Mouse (Mus musculus) midbrain, embryonic 11.5 days (tissue): ENCODE data around the gene Arhgap17. TPM values are rescaled to one million over a fixed set of nuclear protein-coding genes. Genes with fewer than 3 reads are reported as not detected.

Experiments used
- ATAC-seq: fragments of 200-750 bp; cut with Nextera tagmentation; 2 replicates; pipeline ENCODE4 v1.8.0; 2017; ENCODE audit warnings: moderate TSS enrichment, moderate library complexity; ENCODE audit not compliant: low FRiP score
- DNase-seq: peaks from one replicate; pipeline ENCODE4 v3.0.0; 2015; ENCODE audit warnings: low spot score; ENCODE audit errors: missing footprints
- H3K27ac ChIP-seq: fragments of 300-500 bp; sonication (generic); 2 replicates; pipeline ENCODE4 v1.5.1; 2014; ENCODE audit warnings: low read depth, low read length
- H3K27me3 ChIP-seq: fragments of 300-500 bp; sonication (generic); 2 replicates; pipeline ENCODE4 v1.6.1; 2014; ENCODE audit warnings: mild to moderate bottlenecking, low read length, moderate library complexity, mixed read lengths; ENCODE audit not compliant: control insufficient read depth, insufficient read depth
- H3K36me3 ChIP-seq: fragments of 300-500 bp; sonication (generic); 2 replicates; pipeline ENCODE4 v1.6.1; 2014; ENCODE audit warnings: mild to moderate bottlenecking, low read length, moderate library complexity, mixed read lengths; ENCODE audit not compliant: control insufficient read depth, insufficient read depth
- H3K4me1 ChIP-seq: fragments of 300-500 bp; sonication (generic); 2 replicates; pipeline ENCODE4 v1.6.1; 2014; ENCODE audit warnings: low read length; ENCODE audit not compliant: control insufficient read depth, insufficient read depth
- H3K4me2 ChIP-seq: fragments of 300-500 bp; sonication (generic); 2 replicates; pipeline ENCODE4 v1.6.1; 2014; ENCODE audit warnings: mild to moderate bottlenecking, moderate library complexity
- H3K4me3 ChIP-seq: fragments of 300-500 bp; sonication (generic); 2 replicates; pipeline ENCODE4 v1.5.1; 2014; ENCODE audit warnings: low read depth, low read length
- H3K9ac ChIP-seq: fragments of 300-500 bp; sonication (generic); 2 replicates; pipeline ENCODE4 v1.6.1; 2014; ENCODE audit warnings: low read length
- H3K9me3 ChIP-seq: fragments of 300-500 bp; sonication (generic); 2 replicates; pipeline ENCODE4 v1.6.1; 2016; ENCODE audit warnings: low read length; ENCODE audit not compliant: control insufficient read depth
- WGBS: fragments of 180-500 bp; shearing (Covaris S2); extraction: QIAGEN DNeasy Blood & Tissue Kit; methylation state at CpG from one replicate; pipeline ENCODE4 v1.1.7; 2014; 5-methylcytosine and 5-hydroxymethylcytosine counted together
- polyA plus RNA-seq: library from polyadenylated mRNA; unstranded; fragments of >200 nt; fragmentation: Nextera tagmentation; extraction: Ambion mirVana; gene quantifications from 2 replicates; pipeline ENCODE4 v1.2.1, GENCODE M21; 2014

The Arhgap17 gene
- polyA plus RNA-seq, 1 experiment from 2014 or later, result 26.2 TPM

DNA sequence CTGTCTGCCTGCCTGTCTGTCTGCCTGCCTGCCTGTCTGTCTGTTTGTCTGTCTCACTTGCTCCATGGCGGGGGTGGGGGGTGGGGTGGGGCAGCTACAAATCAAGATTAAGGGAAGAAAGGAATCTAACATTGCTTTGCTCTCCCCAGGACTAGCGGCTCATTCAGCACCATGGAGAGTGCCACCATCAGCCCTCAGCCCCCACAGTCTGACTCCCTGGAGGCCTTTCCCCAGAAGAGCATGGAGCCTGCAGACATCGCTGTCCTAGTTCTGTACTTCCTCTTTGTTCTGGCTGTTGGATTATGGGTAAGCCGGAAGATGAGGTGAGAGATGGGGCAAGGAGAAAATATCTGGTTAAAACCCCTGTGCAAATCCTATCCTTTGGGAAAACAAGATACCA lies 134.3 kb downstream of the Arhgap17 start:
- Histone ChIP-seq H3K4me1 (no peaks in the 10 kb centered on the region), H3K27me3 (no peaks in the 10 kb centered on the region), H3K36me3 (no peaks in the 10 kb centered on the region), H3K4me2 (no peak overlapping the region), H3K4me3 (no peak overlapping the region), H3K9me3 (no peaks in the 10 kb centered on the region), H3K9ac (no peak overlapping the region), H3K27ac (no peak overlapping the region)
- WGBS, result 25% methylated on average over 4 of the region's 4 CpGs
- DNase-seq, result no peak
- ATAC-seq, result no peak

Other genes starting within 250 kb of the Arhgap17 start
- 44.7 and 57.8 TPM in 2 replicates for gene Tnrc6a, start 246.0 kb downstream of the Arhgap17 start, polyA plus RNA-seq
- gene Slc5a11, start 155.1 kb downstream of the Arhgap17 start, polyA plus RNA-seq, result 0.07 TPM in 1 of 2 replicates, not detected in the other
- gene Lcmt1, start 131 bp downstream of the Arhgap17 start, polyA plus RNA-seq, result 68.7 and 74.0 TPM in 2 replicates
- gene Aqp8, start 92.4 kb upstream of the Arhgap17 start, polyA plus RNA-seq, result 0.81 and 0.96 TPM in 2 replicates
- gene Zkscan2, start 130.5 kb upstream of the Arhgap17 start, polyA plus RNA-seq, result 6.4 and 8.2 TPM in 2 replicates